Mouse (Mus musculus): ENCODE results near the gene Slc26a1. TPM values are rescaled to one million over a fixed set of nuclear protein-coding genes. Genes with fewer than 3 reads are reported as not detected.

The Slc26a1 gene
- polyA plus RNA-seq, 1 experiment = 0.07 TPM

GRCm38 (mm10) chr5:108621870-108622269 lies 53.5 kb downstream of the Slc26a1 start:
- no peak for DNase-seq (ENCODE audit: low spot score)

Other genes starting within 250 kb of the Slc26a1 start
- 219 and 292 TPM in 2 replicates for gene Atp5k, start 241.1 kb downstream of the Slc26a1 start, polyA plus RNA-seq (2012; rRNA removed)
- 9.8 and 10.7 TPM in 2 replicates for gene Mfsd7a, start 226.7 kb downstream of the Slc26a1 start, polyA plus RNA-seq (2012; rRNA removed)
- 13.9 and 17.1 TPM in 2 replicates for gene Pcgf3, start 214.3 kb downstream of the Slc26a1 start, polyA plus RNA-seq (2012; rRNA removed)
- gene Cplx1, start 125.5 kb downstream of the Slc26a1 start, polyA plus RNA-seq (2012; rRNA removed) = 0.10 and 0.44 TPM in 2 replicates
- gene Gak, start 45.8 kb downstream of the Slc26a1 start, polyA plus RNA-seq (2012; rRNA removed) = 61.6 and 66.0 TPM in 2 replicates
- 36.8 and 37.3 TPM in 2 replicates for gene Tmem175, start 45.8 kb downstream of the Slc26a1 start, polyA plus RNA-seq (2012; rRNA removed)
- gene Idua, start 15.2 kb downstream of the Slc26a1 start, polyA plus RNA-seq (2012; rRNA removed) = 24.1 and 27.1 TPM in 2 replicates
- gene Dgkq, start 5.9 kb downstream of the Slc26a1 start, polyA plus RNA-seq (2012; rRNA removed) = 20.2 and 21.5 TPM in 2 replicates
- 69.0 and 72.7 TPM in 2 replicates for gene Fgfrl1, start 16.8 kb upstream of the Slc26a1 start, polyA plus RNA-seq (2012; rRNA removed)
- 3.2 and 3.8 TPM in 2 replicates for gene Rnf212, start 99.4 kb upstream of the Slc26a1 start, polyA plus RNA-seq (2012; rRNA removed)
- gene Tmed11, start 119.8 kb upstream of the Slc26a1 start, polyA plus RNA-seq (2012; rRNA removed) = not detected in 2 replicates
- gene Vmn2r8, start 133.3 kb upstream of the Slc26a1 start, polyA plus RNA-seq (2012; rRNA removed) = not detected in 2 replicates
- not detected in 2 replicates for gene Vmn2r9, start 177.0 kb upstream of the Slc26a1 start, polyA plus RNA-seq (2012; rRNA removed)